Mouse (Mus musculus): ENCODE measurements around the gene Tekt1.

The Tekt1 gene

GRCm38 (mm10) chr11:72342549-72343237, 19.5 kb downstream of the Tekt1 start:
- DNase-seq (ENCODE audit: low read depth, low spot score) = no peak

GRCm38 (mm10) chr11:72339716-72340115, 22.5 kb downstream of the Tekt1 start:
- no peak for DNase-seq (ENCODE audit: low read depth, low spot score)

GRCm38 (mm10) chr11:72338437-72338871, 23.8 kb downstream of the Tekt1 start:
- DNase-seq (ENCODE audit: low read depth, low spot score) = no peak

GRCm38 (mm10) chr11:72336726-72337125, 25.5 kb downstream of the Tekt1 start:
- DNase-seq (ENCODE audit: low read depth, low spot score) = no peak

GRCm38 (mm10) chr11:72334653-72335052, 27.6 kb downstream of the Tekt1 start:
- no peak for DNase-seq (ENCODE audit: low read depth, low spot score)

- no peak for DNase-seq (ENCODE audit: low read depth, low spot score)
Observed at GRCm38 (mm10) chr11:72332951-72333667, 29.1 kb downstream of the Tekt1 start.

- no peak for DNase-seq (ENCODE audit: low read depth, low spot score)
Observed at GRCm38 (mm10) chr11:72325701-72326100, 36.5 kb downstream of the Tekt1 start.

GRCm38 (mm10) chr11:72324431-72324830, 37.8 kb downstream of the Tekt1 start:
- DNase-seq (ENCODE audit: low read depth, low spot score) = no peak

GRCm38 (mm10) chr11:72318026-72318425, 44.2 kb downstream of the Tekt1 start:
- no peak for DNase-seq (ENCODE audit: low read depth, low spot score)

GRCm38 (mm10) chr11:72314151-72314895, 47.9 kb downstream of the Tekt1 start, which contains the start of gene Fbxo39:
Gene Fbxo39 (plus strand): TSS chr11:72314444.
- no peak for DNase-seq (ENCODE audit: low read depth, low spot score)

GRCm38 (mm10) chr11:72311355-72312001, 50.8 kb downstream of the Tekt1 start:
- no peak for DNase-seq (ENCODE audit: low read depth, low spot score)

GRCm38 (mm10) chr11:72310491-72310890, 51.8 kb downstream of the Tekt1 start:
- no peak for DNase-seq (ENCODE audit: low read depth, low spot score)

GRCm38 (mm10) chr11:72308982-72309381, 53.3 kb downstream of the Tekt1 start:
- DNase-seq (ENCODE audit: low read depth, low spot score) = no peak

- no peak for DNase-seq (ENCODE audit: low read depth, low spot score)
Observed at GRCm38 (mm10) chr11:72307461-72307860, 54.8 kb downstream of the Tekt1 start.

GRCm38 (mm10) chr11:72302230-72302629, 60.0 kb downstream of the Tekt1 start:
- DNase-seq (ENCODE audit: low read depth, low spot score) = no peak

GRCm38 (mm10) chr11:72301334-72301733, 60.9 kb downstream of the Tekt1 start, which contains the start of gene Xaf1:
Gene Xaf1 (plus strand): TSS chr11:72301629.
- DNase-seq (ENCODE audit: low read depth, low spot score) = no peak

Measured in brain, embryonic 18.5 days (tissue).